Mouse (Mus musculus): ENCODE measurements at regions not wholly inside any gene's neighbourhood (a gene's known extent, or its start where the extent isn't known, plus 50 kb on each side); places are given as distances from the start of the nearest gene placed in this dataset.
"Not testable (repeated sequence)": the region's sequence is repeated elsewhere in the genome, so short reads cannot be mapped to it uniquely, and the experiment has no call there.

- Histone ChIP-seq H3K4me1 (replicated peaks; ENCODE audit: insufficient read depth, low read length) (no peaks in the 10 kb centered on the region), H3K9me3 (replicated peaks; ENCODE audit: low read length) (no peaks in the 10 kb centered on the region), H3K27me3 (ENCODE audit: insufficient read depth, low read length) (no peaks in the 10 kb centered on the region), H3K4me2 (ENCODE audit: low read length) (no peak overlapping the region), H3K27ac (no peak overlapping the region), H3K36me3 (ENCODE audit: insufficient read depth, low read length) (no peaks in the 10 kb centered on the region), H3K9ac (ENCODE audit: low read depth, low read length) (no peak overlapping the region), H3K4me3 (replicated peaks; ENCODE audit: low read depth, low read length) (no peak overlapping the region)
- 73% methylated on average over 3 of the region's 3 CpGs for WGBS
- no peak for TF ChIP-seq CTCF (IDR thresholded peaks at IDR 0.05; ENCODE audit: low read depth)
- ATAC-seq (replicated peaks; ENCODE audit: low FRiP score, low read depth) (no peak), DNase-seq (ENCODE audit: low spot score) (no peak)
Measured at GRCm38 (mm10) chr16:31538606-31539005, 116.5 kb downstream of the Bdh1 start.

- ATAC-seq (replicated peaks; ENCODE audit: low FRiP score, low read depth) (no peak), DNase-seq (ENCODE audit: low spot score) (no peak)
- H3K27ac ChIP-seq, result no peak overlapping the region
- H3K27me3 ChIP-seq (ENCODE audit: insufficient read depth, low read length), result no peaks in the 10 kb centered on the region
- no peak for TF ChIP-seq CTCF (IDR thresholded peaks at IDR 0.05; ENCODE audit: low read depth)
- no peaks in the 10 kb centered on the region for H3K9me3 ChIP-seq (replicated peaks; ENCODE audit: low read length)
- no peak overlapping the region for H3K4me3 ChIP-seq (replicated peaks; ENCODE audit: low read depth, low read length)
- H3K4me1 ChIP-seq (replicated peaks; ENCODE audit: insufficient read depth, low read length), result peaks cover 7% of the 10 kb centered on the region
- no peak overlapping the region for H3K9ac ChIP-seq (ENCODE audit: low read depth, low read length)
- WGBS, result 30% methylated on average over 10 of the region's 10 CpGs
- H3K36me3 ChIP-seq (ENCODE audit: insufficient read depth, low read length), result no peaks in the 10 kb centered on the region
- H3K4me2 ChIP-seq (ENCODE audit: low read length), result no peak overlapping the region
Measured at GRCm38 (mm10) chr16:31543499-31544170, 119.6 kb upstream of the Dlg1 start.

GRCm38 (mm10) chr16:31546062-31546827 is 117.0 kb upstream of the Dlg1 start:
- ATAC-seq (replicated peaks; ENCODE audit: low FRiP score, low read depth) (no peak), DNase-seq (ENCODE audit: low spot score) (peak; percentile 66)
- Histone ChIP-seq H3K9ac (ENCODE audit: low read depth, low read length) (peak overlapping the region; percentile 46), H3K4me2 (ENCODE audit: low read length) (peak overlapping the region; percentile 50), H3K9me3 (replicated peaks; ENCODE audit: low read length) (no peaks in the 10 kb centered on the region), H3K36me3 (ENCODE audit: insufficient read depth, low read length) (no peaks in the 10 kb centered on the region), H3K27ac (no peak overlapping the region), H3K27me3 (ENCODE audit: insufficient read depth, low read length) (no peaks in the 10 kb centered on the region), H3K4me3 (replicated peaks; ENCODE audit: low read depth, low read length) (peak overlapping the region; percentile 20; the same call in 1 of the 2 replicates), H3K4me1 (replicated peaks; ENCODE audit: insufficient read depth, low read length) (peaks cover 7% of the 10 kb centered on the region)
- 3% methylated on average over 18 of the region's 18 CpGs for WGBS
- no peak for TF ChIP-seq CTCF (IDR thresholded peaks at IDR 0.05; ENCODE audit: low read depth)

- 21% methylated on average over 2 of the region's 2 CpGs for WGBS
- no peak overlapping the region for H3K27ac ChIP-seq
Measured at GRCm38 (mm10) chr16:31546828-31547224, 116.4 kb upstream of the Dlg1 start.

GRCm38 (mm10) chr16:31547391-31547790 is 115.9 kb upstream of the Dlg1 start:
- ATAC-seq (replicated peaks; ENCODE audit: low FRiP score, low read depth), result no peak
- 59% methylated on average over 10 of the region's 10 CpGs for WGBS
- no peak for DNase-seq (ENCODE audit: low spot score)

More at GRCm38 (mm10) chr16:31546828-31547224, 116.4 kb upstream of the Dlg1 start:
- no peak overlapping the region for H3K4me2 ChIP-seq (ENCODE audit: low read length)
- peaks cover 7% of the 10 kb centered on the region for H3K4me1 ChIP-seq (replicated peaks; ENCODE audit: insufficient read depth, low read length)
- H3K4me3 ChIP-seq (replicated peaks; ENCODE audit: low read depth, low read length), result no peak overlapping the region
- TF ChIP-seq CTCF (IDR thresholded peaks at IDR 0.05; ENCODE audit: low read depth), result no peak
- H3K9me3 ChIP-seq (replicated peaks; ENCODE audit: low read length), result no peaks in the 10 kb centered on the region
- no peaks in the 10 kb centered on the region for H3K27me3 ChIP-seq (ENCODE audit: insufficient read depth, low read length)
- ATAC-seq (replicated peaks; ENCODE audit: low FRiP score, low read depth) (no peak), DNase-seq (ENCODE audit: low spot score) (no peak)
- no peaks in the 10 kb centered on the region for H3K36me3 ChIP-seq (ENCODE audit: insufficient read depth, low read length)
- H3K9ac ChIP-seq (ENCODE audit: low read depth, low read length), result no peak overlapping the region

GRCm38 (mm10) chr16:31549975-31550374 is 113.3 kb upstream of the Dlg1 start:
- DNase-seq (ENCODE audit: low spot score) (no peak), ATAC-seq (replicated peaks; ENCODE audit: low FRiP score, low read depth) (no peak)
- H3K27me3 ChIP-seq (ENCODE audit: insufficient read depth, low read length), result no peaks in the 10 kb centered on the region
- H3K9me3 ChIP-seq (replicated peaks; ENCODE audit: low read length), result no peaks in the 10 kb centered on the region
- no peak overlapping the region for H3K4me3 ChIP-seq (replicated peaks; ENCODE audit: low read depth, low read length)
- no peak overlapping the region for H3K27ac ChIP-seq
- H3K9ac ChIP-seq (ENCODE audit: low read depth, low read length), result no peak overlapping the region
- WGBS, result 84% methylated on average over 5 of the region's 5 CpGs
- H3K4me1 ChIP-seq (replicated peaks; ENCODE audit: insufficient read depth, low read length), result peaks cover 7% of the 10 kb centered on the region
- no peak for TF ChIP-seq CTCF (IDR thresholded peaks at IDR 0.05; ENCODE audit: low read depth)
- no peaks in the 10 kb centered on the region for H3K36me3 ChIP-seq (ENCODE audit: insufficient read depth, low read length)
- H3K4me2 ChIP-seq (ENCODE audit: low read length), result no peak overlapping the region

More at GRCm38 (mm10) chr16:31547391-31547790, 115.9 kb upstream of the Dlg1 start:
- Histone ChIP-seq H3K9me3 (replicated peaks; ENCODE audit: low read length) (no peaks in the 10 kb centered on the region), H3K4me1 (replicated peaks; ENCODE audit: insufficient read depth, low read length) (peaks cover 7% of the 10 kb centered on the region), H3K9ac (ENCODE audit: low read depth, low read length) (no peak overlapping the region), H3K4me2 (ENCODE audit: low read length) (no peak overlapping the region), H3K27ac (no peak overlapping the region), H3K4me3 (replicated peaks; ENCODE audit: low read depth, low read length) (no peak overlapping the region), H3K36me3 (ENCODE audit: insufficient read depth, low read length) (no peaks in the 10 kb centered on the region), H3K27me3 (ENCODE audit: insufficient read depth, low read length) (no peaks in the 10 kb centered on the region)
- no peak for TF ChIP-seq CTCF (IDR thresholded peaks at IDR 0.05; ENCODE audit: low read depth)

GRCm38 (mm10) chr16:31550539-31550938 is 112.7 kb upstream of the Dlg1 start:
- H3K36me3 ChIP-seq (ENCODE audit: insufficient read depth, low read length); H3K4me3 ChIP-seq (replicated peaks; ENCODE audit: low read depth, low read length); H3K27me3 ChIP-seq (ENCODE audit: insufficient read depth, low read length); H3K9me3 ChIP-seq (replicated peaks; ENCODE audit: low read length); H3K9ac ChIP-seq (ENCODE audit: low read depth, low read length); DNase-seq (ENCODE audit: low spot score); H3K27ac ChIP-seq; H3K4me2 ChIP-seq (ENCODE audit: low read length); H3K4me1 ChIP-seq (replicated peaks; ENCODE audit: insufficient read depth, low read length); ATAC-seq (replicated peaks; ENCODE audit: low FRiP score, low read depth): not testable (repeated sequence)
- 84% methylated on average over 2 of the region's 2 CpGs for WGBS
